Mouse (Mus musculus) CD8-positive naive resting alpha-beta T cell, adult 2 months (primary cell): ENCODE results near the gene Nln.

Experiments used
- DNase-seq, 2 experiments: peaks; one replicate each; pipeline ENCODE4 v3.0.0; 2022; ENCODE audit warnings: low read depth in 2 of 2, low spot score in 2 of 2

Gene Nln

DNA sequence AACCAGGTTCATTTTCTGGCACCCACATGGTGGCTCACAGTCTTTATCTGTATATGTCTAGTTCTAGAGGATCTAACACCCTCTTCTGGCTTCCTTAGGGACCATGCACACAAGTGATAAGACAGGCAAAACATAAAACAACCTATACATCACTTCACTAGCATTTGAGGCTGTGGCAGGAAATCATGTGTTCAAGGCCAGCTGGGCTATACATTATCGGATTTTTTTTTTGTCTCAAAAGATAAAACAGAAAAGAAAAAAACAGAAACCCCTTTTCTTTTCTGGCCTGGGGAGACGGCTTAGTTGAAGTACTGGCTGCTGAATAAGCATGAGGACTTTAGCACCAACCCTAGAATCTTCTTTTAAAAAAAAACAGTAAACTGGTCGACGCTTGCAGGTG, 64.3 kb downstream of the Nln start:
- no peak for DNase-seq

DNA sequence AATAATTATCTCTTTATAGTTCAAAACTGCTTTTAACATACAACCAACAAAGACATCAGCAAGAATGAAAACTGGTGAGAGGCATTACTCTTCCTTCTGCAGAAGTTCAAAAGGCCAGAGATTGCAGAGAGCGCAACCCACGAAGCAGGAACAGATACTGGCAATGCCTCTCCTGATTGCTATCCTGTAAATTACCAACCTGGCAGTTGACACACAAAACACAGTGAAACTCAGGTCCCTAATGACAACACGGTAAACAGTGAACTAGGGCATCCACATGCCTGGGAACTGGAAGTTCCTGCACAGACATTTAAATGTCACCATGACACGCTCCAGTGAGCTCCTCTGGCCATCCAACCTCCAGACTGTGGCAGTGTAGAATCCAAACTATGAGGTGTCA, 65.1 kb downstream of the Nln start:
- DNase-seq: no peak

- no peak for DNase-seq
These were observed 66.7 kb downstream of the Nln start for GRCm38 (mm10) chr13:104042738-104043137.

- no peak for DNase-seq
These were observed 67.9 kb downstream of the Nln start for GRCm38 (mm10) chr13:104041481-104041880.

- no peak for DNase-seq
These were observed 68.5 kb downstream of the Nln start for GRCm38 (mm10) chr13:104040950-104041349.

DNA sequence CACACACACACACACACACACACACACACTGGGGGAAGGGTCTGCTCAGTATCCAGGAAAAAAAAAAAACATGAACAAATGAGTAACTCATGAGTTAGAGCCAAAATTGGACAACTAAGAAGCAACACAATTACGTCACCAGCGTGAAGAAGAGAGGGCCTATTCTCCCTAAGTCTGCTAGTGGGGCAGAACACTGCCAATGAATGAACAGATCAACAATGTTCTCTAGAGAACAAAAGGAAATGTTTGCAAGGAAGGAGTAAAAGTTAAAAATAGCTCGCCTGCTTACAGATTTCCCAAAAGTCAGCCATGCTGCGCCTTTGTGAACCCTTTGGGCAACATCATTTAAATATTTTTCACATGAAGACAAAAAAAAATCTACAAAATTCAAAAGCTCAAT, 69.6 kb downstream of the Nln start:
- DNase-seq: no peak

- no peak for DNase-seq
These were observed 70.5 kb downstream of the Nln start for GRCm38 (mm10) chr13:104038891-104039290.

DNA sequence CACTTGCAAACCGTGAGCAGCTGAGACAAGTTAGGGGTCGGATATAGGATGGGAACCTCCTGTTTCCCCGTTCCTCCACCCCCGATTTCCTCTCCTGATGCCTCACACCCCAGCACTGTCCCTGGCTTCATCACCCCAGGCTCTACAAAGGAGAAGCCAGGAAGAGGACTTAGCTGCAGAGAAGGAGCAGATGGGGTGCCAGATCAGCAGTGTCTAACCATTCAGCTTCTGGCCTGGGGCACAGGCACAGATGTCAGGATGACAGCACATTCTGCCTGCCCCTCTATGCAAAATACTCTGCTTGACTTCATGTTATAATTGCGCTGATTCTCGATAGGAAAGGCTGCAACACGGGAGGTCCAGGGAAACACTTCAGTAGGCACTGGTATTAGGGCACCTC, 71.1 kb downstream of the Nln start:
- no peak for DNase-seq

DNA sequence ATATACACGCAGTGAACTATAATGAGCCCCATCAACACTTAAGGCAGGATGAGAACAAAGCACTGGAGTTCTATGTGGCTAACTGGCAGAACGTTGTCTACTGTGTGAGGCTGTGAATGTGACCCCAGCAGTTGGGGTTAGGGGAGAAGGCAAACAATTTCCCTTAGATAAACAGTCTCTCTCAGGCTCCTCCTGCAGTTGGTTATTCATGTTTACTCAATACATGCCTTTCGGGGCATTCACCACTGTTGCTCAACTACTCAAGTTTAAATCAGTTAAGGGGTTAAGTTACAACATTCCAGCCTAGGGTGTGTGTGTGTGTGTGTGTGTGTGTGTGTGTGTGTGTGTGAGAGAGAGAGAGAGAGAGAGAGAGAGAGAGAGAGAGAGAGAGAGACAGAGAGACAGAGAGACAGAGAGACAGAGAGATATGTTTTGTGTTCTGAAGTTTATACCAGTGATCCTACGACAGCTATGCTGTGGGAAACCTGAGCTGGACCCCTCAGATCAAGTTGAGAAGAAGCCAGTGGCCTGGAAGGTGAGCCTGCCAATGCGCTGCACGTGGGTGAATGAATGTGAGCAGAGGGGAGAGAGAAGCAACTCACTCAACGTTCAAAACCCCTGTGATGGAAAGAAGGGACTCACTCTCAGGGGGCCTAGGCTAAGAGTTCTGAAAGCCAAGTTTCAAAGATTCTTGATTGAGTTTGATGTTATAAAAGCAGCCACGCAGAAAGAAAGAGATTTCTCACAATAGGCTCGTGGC, 71.7 kb downstream of the Nln start:
- no peak for DNase-seq

DNA sequence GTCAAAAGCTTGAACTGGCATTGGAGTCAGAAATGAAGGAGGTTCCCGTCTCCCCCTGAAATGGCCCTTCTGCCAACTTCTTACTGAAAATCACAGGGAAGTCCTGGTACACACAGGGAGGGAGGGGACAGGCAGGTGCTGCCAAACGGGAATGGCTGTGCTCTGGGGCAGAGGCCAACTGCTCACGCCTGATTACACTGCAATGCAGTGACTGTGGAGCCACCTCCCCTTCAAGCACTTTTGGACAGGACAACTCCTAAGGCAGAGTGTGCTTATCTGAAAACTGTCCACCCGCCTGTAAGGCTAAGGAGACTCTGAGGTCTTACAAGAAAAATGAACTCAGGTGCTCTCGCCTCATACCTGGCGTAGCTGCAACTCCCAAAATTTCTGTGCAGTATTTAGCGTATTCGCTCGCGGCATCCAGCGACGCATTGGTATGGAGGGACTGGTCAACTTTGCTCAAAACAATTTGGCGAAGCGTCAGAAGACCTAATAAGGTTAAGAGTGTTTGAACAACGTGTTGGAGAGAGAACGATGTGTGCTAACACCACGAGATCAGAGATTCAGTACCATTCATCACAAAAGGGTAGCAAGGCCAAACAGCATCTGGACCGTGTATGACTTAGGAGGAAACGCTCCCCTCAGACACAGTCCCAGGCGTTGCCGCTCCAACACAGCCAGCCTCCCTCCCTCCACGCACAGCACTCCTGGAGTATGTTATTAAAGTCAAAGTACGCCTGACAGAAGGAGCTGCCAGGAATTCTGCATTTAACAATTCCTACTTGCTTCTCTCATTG, 72.7 kb downstream of the Nln start:
- DNase-seq: no peak

GRCm38 (mm10) chr13:104035651-104036050, 73.8 kb downstream of the Nln start:
- no peak for DNase-seq

GRCm38 (mm10) chr13:104034854-104035253, 74.6 kb downstream of the Nln start:
- DNase-seq: no peak

DNA sequence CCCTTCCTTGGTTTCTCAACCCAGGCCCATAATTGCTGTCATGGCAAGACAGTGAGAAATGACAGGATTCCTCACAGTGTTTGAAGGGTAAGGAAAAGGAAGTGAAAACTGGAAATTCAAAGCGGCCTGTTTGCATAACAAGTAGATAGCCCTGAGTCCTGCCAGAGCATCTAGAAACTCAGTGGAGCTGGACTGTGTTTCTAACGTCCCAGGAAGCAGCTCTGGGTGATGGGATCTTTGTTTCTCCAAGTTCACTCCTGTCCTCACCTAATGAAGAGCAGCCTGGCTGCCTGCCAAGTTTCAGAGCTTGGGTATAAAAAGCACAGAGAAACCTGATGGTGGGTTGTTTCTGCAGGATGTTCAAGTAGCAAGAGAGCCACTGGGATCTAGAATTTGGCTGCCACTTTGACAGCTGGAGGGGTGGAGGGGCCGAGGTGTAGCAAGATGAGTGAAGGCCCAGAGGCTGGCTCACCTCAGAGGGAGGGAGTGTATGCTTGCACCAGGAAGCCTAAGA, 76.7 kb downstream of the Nln start:
- no peak for DNase-seq

DNA sequence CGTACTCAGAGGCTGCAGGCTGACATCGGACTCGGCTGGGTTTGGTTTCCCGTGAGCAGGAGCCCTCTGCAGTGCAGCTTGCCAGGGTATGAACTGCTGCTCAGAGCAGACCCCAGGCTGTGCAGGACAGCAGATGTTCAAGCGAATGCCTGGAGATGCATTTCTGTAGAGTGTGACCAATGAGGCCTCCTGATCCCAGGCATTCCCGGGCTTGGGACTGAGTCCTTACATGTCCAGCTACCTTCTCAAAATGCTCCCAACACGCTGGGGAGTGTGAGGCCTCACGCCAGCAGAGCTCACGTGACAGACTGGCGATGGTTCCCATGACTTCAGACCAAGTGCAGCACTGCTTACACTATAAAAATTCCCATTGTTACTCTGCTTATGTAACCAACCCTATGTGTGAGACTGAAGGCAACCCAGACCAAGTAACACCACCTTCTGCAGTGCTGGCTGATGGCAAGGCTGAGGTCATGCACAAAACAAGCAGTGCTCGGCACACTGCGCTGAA, 77.5 kb downstream of the Nln start:
- DNase-seq: no peak

DNA sequence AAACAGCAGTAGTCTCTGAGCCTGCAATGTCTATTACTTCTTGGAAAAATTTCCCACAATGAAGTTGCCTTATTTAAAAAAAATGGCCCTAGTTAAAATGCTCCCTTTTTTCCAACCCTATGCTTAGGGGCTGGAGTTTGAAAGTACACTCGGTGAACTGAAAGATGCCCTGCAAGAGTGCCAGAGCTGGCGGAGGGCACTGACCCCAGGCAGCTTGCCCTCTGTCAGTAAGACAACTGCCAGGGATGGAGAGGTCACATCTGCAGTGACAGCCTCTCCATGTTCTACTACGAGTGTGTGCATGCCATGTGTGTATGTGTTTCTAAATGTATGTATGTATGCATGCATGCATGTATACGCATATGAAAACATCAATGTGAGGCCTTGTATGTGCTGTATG, 78.5 kb downstream of the Nln start:
- DNase-seq: no peak

DNA sequence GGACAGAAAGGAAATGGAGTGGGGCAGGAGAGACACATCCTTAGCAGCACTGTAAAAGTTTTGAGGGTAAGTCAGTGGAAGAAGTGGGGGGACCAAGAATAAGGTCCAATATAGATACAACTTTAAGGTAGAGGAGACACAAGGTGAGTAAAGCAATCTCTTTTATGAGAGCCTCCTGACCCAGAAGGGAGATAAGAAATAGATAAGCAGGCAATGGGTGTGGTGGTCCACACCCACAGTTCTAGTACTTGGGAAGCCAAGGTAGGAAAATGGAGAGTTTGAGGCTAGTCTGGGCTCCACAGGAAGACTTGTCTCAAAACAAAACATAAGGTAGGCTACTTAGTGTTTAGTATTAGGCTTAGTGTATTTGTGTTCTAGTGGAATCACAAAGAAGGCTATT, 79.9 kb downstream of the Nln start:
- DNase-seq: no peak

DNA sequence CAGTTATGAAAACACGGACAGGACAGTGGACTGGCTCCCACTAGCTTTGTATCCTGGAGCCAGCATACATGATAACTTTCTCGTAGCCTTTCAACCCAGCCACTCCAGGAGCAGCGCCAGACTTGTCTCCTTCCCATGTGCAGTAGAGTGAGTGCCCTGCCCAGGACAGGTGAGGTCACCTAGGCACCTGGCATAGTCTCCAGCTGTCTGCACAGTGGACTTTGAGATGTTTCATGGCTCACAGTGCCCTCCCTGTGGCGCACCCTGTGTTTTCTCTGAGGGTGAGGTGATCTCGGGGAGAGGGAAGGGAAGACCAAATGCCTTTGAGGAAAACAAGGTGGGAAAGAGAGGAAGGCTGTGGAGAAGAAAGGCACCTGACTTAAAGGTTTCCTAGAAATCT, 80.3 kb downstream of the Nln start:
- DNase-seq: no peak

- DNase-seq: no peak
These were observed 82.9 kb downstream of the Nln start for GRCm38 (mm10) chr13:104026525-104026924.

DNA sequence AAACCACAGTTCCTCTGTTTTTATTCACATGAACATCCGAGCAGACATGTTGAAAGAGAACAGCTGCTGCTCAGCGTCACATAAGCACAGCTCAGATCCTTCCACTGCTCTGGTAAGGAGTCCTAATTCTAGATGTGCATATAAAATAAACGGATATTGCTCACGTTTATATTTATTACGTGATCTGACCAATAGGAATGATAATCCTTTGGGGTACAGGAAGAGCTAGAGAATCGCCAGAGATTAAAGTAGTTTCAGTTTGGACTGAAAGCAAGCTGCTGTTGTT, 83.8 kb downstream of the Nln start:
- DNase-seq: no peak

GRCm38 (mm10) chr13:104024856-104025709, 84.3 kb downstream of the Nln start:
- no peak for DNase-seq

- no peak for DNase-seq
These were observed 85.1 kb downstream of the Nln start for GRCm38 (mm10) chr13:104024275-104024674.
